Mouse (Mus musculus) liver, embryonic 12.5 days (tissue): ENCODE measurements around the gene Il1r2. TPM values are rescaled to one million over a fixed set of nuclear protein-coding genes. Genes with fewer than 3 reads are reported as not detected.

Experiments
- ATAC-seq: fragments of 200-750 bp; cut with Nextera tagmentation; 2 replicates; pipeline ENCODE4 v1.8.0; 2017; ENCODE audit warnings: moderate number of reproducible peaks, mild to moderate bottlenecking, moderate library complexity
- H3K27ac ChIP-seq: fragments of 300-500 bp; sonication (generic); 2 replicates; pipeline ENCODE4 v1.5.1; 2016; ENCODE audit warnings: mild to moderate bottlenecking
- H3K27me3 ChIP-seq: fragments of 300-500 bp; sonication (generic); replicated peaks from 2 replicates; pipeline ENCODE4 v1.6.1; 2016; ENCODE audit warnings: mild to moderate bottlenecking, moderate library complexity
- H3K36me3 ChIP-seq: fragments of 300-500 bp; sonication (generic); 2 replicates; pipeline ENCODE4 v1.6.1; 2016; ENCODE audit warnings: mild to moderate bottlenecking, moderate library complexity
- H3K4me1 ChIP-seq: fragments of 300-500 bp; sonication (generic); 2 replicates; pipeline ENCODE4 v1.6.1; 2016
- H3K4me2 ChIP-seq: fragments of 300-500 bp; sonication (generic); 2 replicates; pipeline ENCODE4 v1.6.1; 2016; ENCODE audit warnings: mild to moderate bottlenecking, moderate library complexity
- H3K4me3 ChIP-seq: fragments of 300-500 bp; sonication (generic); 2 replicates; pipeline ENCODE4 v1.5.1; 2016; ENCODE audit warnings: mild to moderate bottlenecking, moderate library complexity
- H3K9ac ChIP-seq: fragments of 300-500 bp; sonication (generic); 2 replicates; pipeline ENCODE4 v1.6.1; 2016; ENCODE audit warnings: mild to moderate bottlenecking, moderate library complexity
- H3K9me3 ChIP-seq: fragments of 300-500 bp; sonication (generic); replicated peaks from 2 replicates; pipeline ENCODE4 v1.6.1; 2016; ENCODE audit warnings: mild to moderate bottlenecking, moderate library complexity
- WGBS: fragments of 180-500 bp; shearing (Covaris S2); methylation state at CpG from one replicate; pipeline ENCODE4 v1.1.7; 2016; ENCODE audit not compliant: insufficient replicate concordance; 5-methylcytosine and 5-hydroxymethylcytosine counted together
- polyA plus RNA-seq: library from polyadenylated mRNA; unstranded; fragments of >200 nt; fragmentation: Nextera tagmentation; extraction: Ambion mirVana; gene quantifications from 2 replicates; pipeline ENCODE4 v1.2.1, GENCODE M21; 2016

The Il1r2 gene
- polyA plus RNA-seq, 1 experiment from 2014 or later: 0.31 TPM

- Histone ChIP-seq H3K9me3 (no peaks in the 10 kb centered on the region), H3K4me2 (no peak overlapping the region), H3K27me3 (no peaks in the 10 kb centered on the region), H3K4me3 (no peak overlapping the region), H3K4me1 (no peaks in the 10 kb centered on the region), H3K36me3 (no peaks in the 10 kb centered on the region), H3K9ac (no peak overlapping the region), H3K27ac (no peak overlapping the region)
- 55% methylated on average over 6 of the region's 6 CpGs for WGBS
- no peak for ATAC-seq
Measured at GRCm38 (mm10) chr1:40037831-40038230, 36.0 kb upstream of the Il1r2 start.

DNA sequence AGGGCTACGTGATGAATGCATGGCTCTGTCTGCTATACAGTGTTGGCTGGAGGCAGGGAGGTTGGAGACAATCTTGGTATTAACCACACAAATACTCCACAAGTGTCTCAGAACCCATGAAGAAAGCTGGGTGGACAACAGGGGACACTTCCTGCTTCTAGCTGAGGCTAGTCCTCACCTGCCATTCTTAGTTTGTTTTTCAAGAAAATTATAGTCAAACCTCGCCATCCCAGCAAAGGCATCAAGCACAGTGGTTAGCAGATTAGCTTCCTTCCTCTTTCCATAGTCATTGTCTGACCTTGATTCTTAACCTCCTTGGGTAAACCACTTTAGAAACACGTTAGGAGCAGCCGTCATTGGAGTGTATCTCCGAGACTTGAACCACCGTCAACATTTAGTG is 28.2 kb upstream of the Il1r2 start:
- Histone ChIP-seq H3K36me3 (no peaks in the 10 kb centered on the region), H3K4me1 (no peaks in the 10 kb centered on the region), H3K9me3 (no peaks in the 10 kb centered on the region), H3K27me3 (no peaks in the 10 kb centered on the region), H3K4me3 (no peak overlapping the region), H3K27ac (no peak overlapping the region), H3K4me2 (no peak overlapping the region), H3K9ac (no peak overlapping the region)
- ATAC-seq: no peak
- WGBS: 26% methylated on average over 6 of the region's 6 CpGs

GRCm38 (mm10) chr1:40046600-40046999 is 27.3 kb upstream of the Il1r2 start:
- Histone ChIP-seq H3K36me3 (no peaks in the 10 kb centered on the region), H3K9me3 (no peaks in the 10 kb centered on the region), H3K9ac (no peak overlapping the region), H3K27ac (no peak overlapping the region), H3K4me1 (no peaks in the 10 kb centered on the region), H3K4me3 (no peak overlapping the region), H3K4me2 (no peak overlapping the region), H3K27me3 (no peaks in the 10 kb centered on the region)
- ATAC-seq: no peak
- 35% methylated on average over 5 of the region's 5 CpGs for WGBS

- no peak overlapping the region for H3K4me2 ChIP-seq
- H3K4me1 ChIP-seq: no peaks in the 10 kb centered on the region
- H3K4me3 ChIP-seq: no peak overlapping the region
- no peaks in the 10 kb centered on the region for H3K9me3 ChIP-seq
- H3K9ac ChIP-seq: no peak overlapping the region
- no peaks in the 10 kb centered on the region for H3K27me3 ChIP-seq
- no peak for ATAC-seq
- H3K36me3 ChIP-seq: no peaks in the 10 kb centered on the region
- 41% methylated on average over 6 of the region's 6 CpGs for WGBS
- no peak overlapping the region for H3K27ac ChIP-seq
Measured at GRCm38 (mm10) chr1:40051157-40051556, 22.7 kb upstream of the Il1r2 start.

- peaks cover 2% of the 10 kb centered on the region; the same call in 1 of the 2 replicates for H3K4me1 ChIP-seq
- H3K4me3 ChIP-seq: no peak overlapping the region
- no peak for ATAC-seq
- no peaks in the 10 kb centered on the region for H3K9me3 ChIP-seq
- no peaks in the 10 kb centered on the region for H3K36me3 ChIP-seq
- H3K4me2 ChIP-seq: no peak overlapping the region
- H3K27ac ChIP-seq: no peak overlapping the region
- no peak overlapping the region for H3K9ac ChIP-seq
- WGBS: 55% methylated on average over 8 of the region's 8 CpGs
- no peaks in the 10 kb centered on the region for H3K27me3 ChIP-seq
Measured at GRCm38 (mm10) chr1:40052156-40052555, 21.7 kb upstream of the Il1r2 start.

- Histone ChIP-seq H3K36me3 (no peaks in the 10 kb centered on the region), H3K4me1 (peaks cover 10% of the 10 kb centered on the region; the same call in 1 of the 2 replicates), H3K9me3 (no peaks in the 10 kb centered on the region), H3K9ac (no peak overlapping the region), H3K4me3 (no peak overlapping the region), H3K27ac (no peak overlapping the region), H3K27me3 (no peaks in the 10 kb centered on the region), H3K4me2 (no peak overlapping the region)
- ATAC-seq: no peak
- WGBS: 70% methylated on average over 5 of the region's 5 CpGs
Measured at GRCm38 (mm10) chr1:40053071-40053470, 20.8 kb upstream of the Il1r2 start.

DNA sequence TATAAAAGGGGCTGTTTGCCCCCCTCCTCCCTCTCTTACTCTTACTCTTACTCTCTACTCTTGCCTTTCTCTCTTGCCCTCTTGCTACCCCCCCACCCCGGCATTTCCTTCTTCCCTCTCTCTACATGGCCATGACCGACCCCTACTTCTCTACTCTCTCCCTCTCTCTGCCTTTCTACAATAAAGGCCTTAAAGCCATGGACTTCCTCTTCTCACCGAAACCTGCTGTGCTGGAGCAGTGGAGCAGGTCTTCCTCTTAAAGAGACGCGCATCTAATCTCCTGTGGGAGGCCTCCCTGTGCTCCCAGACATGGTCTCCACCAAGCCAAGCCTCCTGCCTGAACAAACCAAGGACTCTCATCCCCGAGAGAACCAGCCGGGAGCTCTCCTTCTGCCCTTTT is 18.8 kb upstream of the Il1r2 start:
- Histone ChIP-seq H3K27me3 (no peaks in the 10 kb centered on the region), H3K4me3 (no peak overlapping the region), H3K4me1 (peaks cover 10% of the 10 kb centered on the region; the same call in 1 of the 2 replicates), H3K36me3 (no peaks in the 10 kb centered on the region), H3K4me2 (no peak overlapping the region), H3K9me3 (no peaks in the 10 kb centered on the region), H3K9ac (no peak overlapping the region), H3K27ac (no peak overlapping the region)
- WGBS: 42% methylated on average over 7 of the region's 7 CpGs
- no peak for ATAC-seq

DNA sequence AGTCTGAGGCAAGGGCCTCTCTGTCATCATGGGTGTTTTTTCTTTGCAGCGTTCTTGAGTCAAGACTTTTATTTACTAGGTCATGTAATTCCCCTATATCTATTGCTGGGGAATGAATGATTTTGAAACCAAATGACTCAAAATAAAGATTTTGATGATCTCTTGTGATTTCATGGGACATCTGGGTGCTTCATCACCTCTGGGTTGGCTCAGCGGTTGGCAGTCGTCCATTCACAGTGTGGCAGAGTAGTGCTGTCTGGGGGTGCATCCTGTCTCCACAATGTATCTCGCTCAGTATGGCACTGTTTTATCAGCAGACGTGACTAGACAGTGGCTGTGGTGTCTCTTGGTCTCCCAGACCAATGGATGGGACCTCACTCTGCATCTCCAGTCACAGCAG is 17.9 kb upstream of the Il1r2 start:
- H3K9me3 ChIP-seq: no peaks in the 10 kb centered on the region
- H3K4me2 ChIP-seq: no peak overlapping the region
- ATAC-seq: no peak
- H3K4me1 ChIP-seq: peaks cover 10% of the 10 kb centered on the region; the same call in 1 of the 2 replicates
- WGBS: 57% methylated on average over 5 of the region's 5 CpGs
- no peak overlapping the region for H3K27ac ChIP-seq
- no peak overlapping the region for H3K9ac ChIP-seq
- H3K36me3 ChIP-seq: no peaks in the 10 kb centered on the region
- no peaks in the 10 kb centered on the region for H3K27me3 ChIP-seq
- no peak overlapping the region for H3K4me3 ChIP-seq

- no peaks in the 10 kb centered on the region for H3K27me3 ChIP-seq
- no peak overlapping the region for H3K4me3 ChIP-seq
- no peak for ATAC-seq
- no peak overlapping the region for H3K9ac ChIP-seq
- peaks cover 10% of the 10 kb centered on the region; the same call in 1 of the 2 replicates for H3K4me1 ChIP-seq
- no peaks in the 10 kb centered on the region for H3K36me3 ChIP-seq
- H3K4me2 ChIP-seq: no peak overlapping the region
- no peaks in the 10 kb centered on the region for H3K9me3 ChIP-seq
- 61% methylated on average over 5 of the region's 5 CpGs for WGBS
- no peak overlapping the region for H3K27ac ChIP-seq
Measured at GRCm38 (mm10) chr1:40057351-40057750, 16.5 kb upstream of the Il1r2 start.

GRCm38 (mm10) chr1:40058013-40058412 is 15.9 kb upstream of the Il1r2 start:
- Histone ChIP-seq H3K27ac (no peak overlapping the region), H3K36me3 (no peaks in the 10 kb centered on the region), H3K4me3 (no peak overlapping the region), H3K27me3 (no peaks in the 10 kb centered on the region), H3K9ac (no peak overlapping the region), H3K4me1 (peaks cover 10% of the 10 kb centered on the region; the same call in 1 of the 2 replicates), H3K4me2 (no peak overlapping the region), H3K9me3 (no peaks in the 10 kb centered on the region)
- 59% methylated on average over 11 of the region's 11 CpGs for WGBS
- no peak for ATAC-seq

GRCm38 (mm10) chr1:40059122-40059774 is 14.6 kb upstream of the Il1r2 start:
- WGBS: 46% methylated on average over 4 of the region's 4 CpGs
- H3K27me3 ChIP-seq: no peaks in the 10 kb centered on the region
- H3K9ac ChIP-seq: no peak overlapping the region
- H3K4me1 ChIP-seq: peaks cover 10% of the 10 kb centered on the region; the same call in 1 of the 2 replicates
- no peak overlapping the region for H3K4me3 ChIP-seq
- H3K9me3 ChIP-seq: no peaks in the 10 kb centered on the region
- H3K4me2 ChIP-seq: no peak overlapping the region
- ATAC-seq: no peak
- H3K36me3 ChIP-seq: no peaks in the 10 kb centered on the region
- no peak overlapping the region for H3K27ac ChIP-seq

- WGBS: 72% methylated on average over 9 of the region's 9 CpGs
- Histone ChIP-seq H3K9me3 (no peaks in the 10 kb centered on the region), H3K9ac (no peak overlapping the region), H3K4me2 (no peak overlapping the region), H3K27ac (no peak overlapping the region), H3K4me1 (peaks cover 10% of the 10 kb centered on the region; the same call in 1 of the 2 replicates), H3K4me3 (no peak overlapping the region), H3K36me3 (no peaks in the 10 kb centered on the region), H3K27me3 (no peaks in the 10 kb centered on the region)
- no peak for ATAC-seq
Measured at GRCm38 (mm10) chr1:40061359-40061758, 12.5 kb upstream of the Il1r2 start.

DNA sequence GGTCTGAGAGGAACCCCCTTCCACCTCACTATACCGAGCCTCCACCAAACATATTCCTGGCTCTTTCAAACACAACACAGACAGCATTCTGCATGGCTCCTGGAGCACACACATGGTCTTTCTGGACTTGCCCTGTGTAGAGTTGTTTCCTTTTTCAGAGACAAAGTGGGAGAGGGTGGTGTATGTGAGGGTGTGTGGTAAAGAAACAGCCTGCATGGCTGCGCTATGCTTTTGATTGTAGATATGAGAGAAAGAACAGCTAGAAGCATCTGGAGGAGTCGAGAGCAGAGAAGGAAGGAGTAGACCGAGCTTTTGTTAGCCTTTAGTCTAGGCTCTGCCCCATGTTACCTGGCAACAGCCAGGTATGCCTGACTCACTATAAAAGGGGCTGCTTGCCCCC is 10.5 kb upstream of the Il1r2 start:
- no peak for ATAC-seq

More for the DNA sequence above, 10.5 kb upstream of the Il1r2 start:
- H3K9ac ChIP-seq: no peak overlapping the region
- H3K4me3 ChIP-seq: no peak overlapping the region
- no peaks in the 10 kb centered on the region for H3K27me3 ChIP-seq
- H3K4me1 ChIP-seq: no peaks in the 10 kb centered on the region
- no peak overlapping the region for H3K27ac ChIP-seq
- no peaks in the 10 kb centered on the region for H3K9me3 ChIP-seq
- H3K4me2 ChIP-seq: no peak overlapping the region
- 67% methylated on average over 4 of the region's 4 CpGs for WGBS
- H3K36me3 ChIP-seq: no peaks in the 10 kb centered on the region
